Mouse (Mus musculus): Measurements from ENCODE around the gene Faf1.
A peak's percentile ranks its signal among the peaks of the same experiment; 100 is the strongest.

Gene Faf1

GRCm38 (mm10) chr4:109676218-109677215, at the start of gene Faf1:
Faf1 (plus strand) TSS chr4:109676588.
- peak; percentile 97 for DNase-seq (ENCODE audit: low read depth)

DNA sequence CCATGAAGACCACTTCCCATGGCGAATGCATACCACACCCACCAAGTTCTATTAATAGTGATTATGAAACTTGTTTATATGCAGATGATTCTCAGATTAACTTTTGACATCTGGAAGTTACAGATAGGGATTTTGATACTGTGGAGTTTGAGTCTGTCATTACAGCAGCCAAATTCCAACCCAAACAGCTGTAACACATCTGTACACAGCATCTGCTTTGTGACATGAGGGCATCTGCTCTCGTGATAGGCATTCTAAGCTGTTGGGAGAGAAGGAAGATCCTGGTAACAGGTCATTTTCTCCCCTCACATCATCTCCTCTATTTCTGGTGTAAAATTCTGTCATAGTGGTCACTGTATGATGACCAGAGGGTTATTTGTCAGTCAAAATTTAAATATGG, 46.2 kb upstream of the Faf1 start:
- DNase-seq (ENCODE audit: low read depth) = no peak

GRCm38 (mm10) chr4:109631029-109631428, 45.4 kb upstream of the Faf1 start:
- DNase-seq (ENCODE audit: low read depth) = no peak

GRCm38 (mm10) chr4:109634971-109635370, 41.4 kb upstream of the Faf1 start:
- no peak for DNase-seq (ENCODE audit: low read depth)

GRCm38 (mm10) chr4:109639356-109639755, 37.0 kb upstream of the Faf1 start:
- DNase-seq (ENCODE audit: low read depth) = no peak

GRCm38 (mm10) chr4:109640141-109640540, 36.2 kb upstream of the Faf1 start:
- DNase-seq (ENCODE audit: low read depth) = no peak

GRCm38 (mm10) chr4:109641451-109641850, 34.9 kb upstream of the Faf1 start:
- no peak for DNase-seq (ENCODE audit: low read depth)

DNA sequence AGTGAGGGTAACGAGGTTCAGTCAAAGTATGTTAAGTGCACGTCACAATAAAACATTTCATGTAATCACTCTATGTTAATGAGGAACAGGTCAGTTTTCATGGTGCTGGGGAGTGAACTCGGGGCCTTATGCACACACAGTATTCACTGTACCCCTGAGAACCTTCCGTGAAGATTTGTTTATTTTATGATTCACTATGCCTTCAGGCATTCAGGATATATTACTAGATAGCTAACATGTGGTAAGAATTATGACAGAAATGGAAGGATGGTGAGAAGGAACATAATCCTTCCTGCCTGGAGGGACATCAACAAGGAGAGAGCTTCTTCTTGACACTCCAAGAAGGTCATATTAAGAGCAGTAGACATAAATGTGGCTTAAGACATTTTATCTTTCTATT, 29.1 kb upstream of the Faf1 start:
- DNase-seq (ENCODE audit: low read depth) = no peak

DNA sequence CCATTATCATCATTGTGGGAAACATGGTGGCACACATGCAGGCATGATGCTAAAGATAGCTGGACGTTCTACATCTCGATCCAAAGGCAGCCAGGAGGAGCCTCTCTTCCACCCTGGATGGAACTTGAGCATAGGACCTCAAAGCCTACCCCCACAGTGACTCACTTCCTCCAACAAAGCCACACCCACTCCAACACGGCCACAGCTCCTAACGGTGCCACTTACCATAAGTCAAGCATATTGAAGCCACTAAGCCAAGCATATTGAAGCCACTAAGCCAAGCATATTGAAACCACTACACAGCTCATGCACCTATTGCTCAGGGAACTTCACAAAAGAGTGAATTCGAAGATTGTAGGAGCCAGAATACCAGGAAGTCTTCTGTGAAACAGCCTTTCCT, 27.1 kb upstream of the Faf1 start:
- no peak for DNase-seq (ENCODE audit: low read depth)

DNA sequence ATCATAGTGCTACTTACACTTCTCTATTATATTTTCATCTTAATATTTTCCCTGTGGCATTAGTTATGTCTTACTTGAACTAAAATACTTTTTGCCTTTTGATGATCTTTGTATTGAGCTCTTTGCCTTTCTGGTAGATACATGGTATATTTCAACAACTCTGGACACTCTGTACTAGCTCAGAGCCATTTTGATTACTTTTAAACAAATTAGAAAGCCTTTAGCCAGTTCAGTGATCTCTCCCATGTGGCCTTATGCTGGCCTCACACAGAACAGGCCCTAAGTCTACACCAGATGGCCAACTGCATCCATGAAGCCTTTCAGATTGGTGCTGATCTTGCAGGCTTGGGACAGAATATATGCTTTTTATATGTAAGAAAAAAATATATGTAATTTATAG, 23.1 kb upstream of the Faf1 start:
- DNase-seq (ENCODE audit: low read depth) = no peak

DNA sequence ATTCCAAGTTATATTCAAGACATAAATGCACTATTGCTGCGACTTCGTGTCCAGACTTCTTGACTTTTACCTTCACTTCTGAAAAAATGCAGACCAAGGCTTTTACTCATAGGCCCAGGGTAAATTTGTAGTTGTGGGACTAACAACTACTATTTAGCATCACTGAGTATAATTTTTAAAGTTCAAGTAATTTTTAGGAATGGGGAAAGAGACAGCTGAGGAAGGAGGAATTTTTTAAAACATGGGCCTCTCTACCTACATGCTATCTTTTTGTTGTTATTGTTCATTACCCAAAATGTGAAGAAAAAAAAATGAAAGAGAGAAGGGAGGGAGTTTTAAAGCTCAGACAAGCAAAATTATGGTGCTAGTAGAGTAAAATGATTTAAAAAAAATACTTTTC, 21.7 kb upstream of the Faf1 start:
- no peak for DNase-seq (ENCODE audit: low read depth)

- no peak for DNase-seq (ENCODE audit: low read depth)
Observed at GRCm38 (mm10) chr4:109655738-109656137, 20.6 kb upstream of the Faf1 start.

GRCm38 (mm10) chr4:109656301-109656700, 20.1 kb upstream of the Faf1 start:
- DNase-seq (ENCODE audit: low read depth) = no peak

DNA sequence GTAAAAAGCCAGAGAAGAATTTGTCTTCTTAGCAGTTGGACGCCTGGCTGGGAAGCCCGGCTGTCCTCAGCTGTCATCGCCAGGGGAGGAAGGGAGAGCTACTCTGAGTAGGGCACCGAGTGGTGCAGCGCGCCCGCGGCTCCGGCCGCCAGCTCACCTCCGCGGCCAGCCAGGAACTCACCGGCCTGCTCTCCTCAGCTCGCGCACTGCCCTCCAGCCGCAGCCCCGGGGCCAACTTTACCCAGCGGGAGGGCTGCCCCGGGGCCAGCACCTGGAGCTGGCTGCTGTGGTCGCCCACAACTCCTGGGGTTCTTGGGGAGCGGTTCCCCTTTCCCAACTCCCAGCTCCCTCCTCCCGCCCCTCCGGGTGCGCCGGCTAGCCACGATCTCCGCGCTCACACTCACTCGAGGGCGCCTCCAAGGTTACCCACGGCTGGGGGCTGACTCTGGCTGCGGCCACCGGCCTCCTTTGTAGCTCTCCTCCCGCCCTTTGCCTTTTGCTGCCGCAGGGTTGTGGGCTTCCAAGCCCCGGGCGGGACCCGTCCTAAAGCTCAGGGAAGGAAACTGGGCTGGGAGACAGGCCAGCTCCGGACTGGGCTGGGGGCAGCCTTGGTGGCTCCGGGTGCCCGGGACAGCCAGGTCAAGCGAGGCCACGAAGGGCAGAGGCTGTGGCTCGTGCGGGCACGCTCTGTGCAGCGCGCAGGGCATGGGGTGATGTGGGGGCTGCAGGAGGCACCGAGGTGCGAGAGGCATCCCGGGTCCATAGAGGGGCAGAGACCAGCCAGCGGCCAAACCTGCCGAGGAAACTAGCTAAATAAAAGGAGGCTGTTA, 19.2 kb upstream of the Faf1 start:
- DNase-seq (ENCODE audit: low read depth) = peak; percentile 39

- peak; percentile 51 for DNase-seq (ENCODE audit: low read depth)
Observed at GRCm38 (mm10) chr4:109657851-109658500, 18.4 kb upstream of the Faf1 start.

DNA sequence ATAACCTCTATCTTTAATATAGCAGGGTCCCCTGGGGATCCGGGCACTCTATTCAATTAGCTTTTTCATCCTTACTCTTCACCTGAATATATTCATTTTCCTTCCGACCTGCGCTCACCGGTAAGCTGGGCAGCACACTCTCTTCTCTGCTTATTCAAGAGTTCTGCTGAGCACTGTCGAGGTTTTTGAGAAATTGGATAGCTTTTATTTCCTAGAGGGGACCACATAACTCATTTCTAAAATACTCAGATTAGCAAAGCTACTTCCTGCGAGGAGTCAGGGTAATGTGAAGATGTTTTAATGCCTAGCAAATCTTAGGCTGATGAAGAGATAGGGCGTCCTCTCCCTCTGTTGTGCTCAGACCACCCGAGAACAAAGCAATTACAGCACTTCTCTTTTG, 17.6 kb upstream of the Faf1 start:
- no peak for DNase-seq (ENCODE audit: low read depth)

GRCm38 (mm10) chr4:109659571-109659970, 16.8 kb upstream of the Faf1 start:
- no peak for DNase-seq (ENCODE audit: low read depth)

DNA sequence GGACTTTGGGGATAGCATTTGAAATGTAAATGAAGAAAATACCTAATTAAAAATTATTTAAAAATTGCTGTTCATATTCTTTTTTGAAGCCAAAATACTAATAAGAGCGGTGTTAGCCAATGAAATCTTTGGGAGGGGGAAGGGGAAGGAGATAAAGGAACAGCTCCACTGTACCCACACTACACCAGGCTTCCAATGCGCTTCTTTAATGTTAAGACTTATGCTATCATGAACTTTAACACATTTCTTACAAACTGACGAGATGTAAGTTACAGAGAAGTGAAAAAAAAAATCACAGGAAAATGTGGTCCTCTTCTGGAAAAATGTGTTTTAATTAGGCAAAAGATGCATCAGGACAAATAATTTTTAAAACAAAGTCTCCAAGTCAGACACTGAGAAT, 15.8 kb upstream of the Faf1 start:
- DNase-seq (ENCODE audit: low read depth) = no peak

DNA sequence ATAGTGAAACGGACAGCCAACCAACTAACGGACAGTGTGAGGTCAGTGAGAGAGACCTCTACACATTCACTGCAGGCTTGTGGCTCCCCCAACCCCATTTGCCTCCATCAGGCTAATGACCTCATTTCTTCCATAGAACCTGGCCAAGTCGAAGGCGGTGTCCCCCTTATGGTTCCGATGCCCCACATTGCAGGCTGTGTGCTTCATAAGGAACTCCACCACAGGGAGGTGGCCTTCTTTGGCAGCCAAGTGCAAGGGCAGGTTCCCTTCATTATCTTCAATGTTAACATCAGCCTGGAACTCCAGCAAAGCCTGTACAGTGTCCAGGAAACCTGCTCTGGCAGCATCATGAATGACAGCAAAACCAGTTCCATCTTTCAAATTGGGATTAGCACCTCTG, 15.2 kb upstream of the Faf1 start:
- no peak for DNase-seq (ENCODE audit: low read depth)

DNA sequence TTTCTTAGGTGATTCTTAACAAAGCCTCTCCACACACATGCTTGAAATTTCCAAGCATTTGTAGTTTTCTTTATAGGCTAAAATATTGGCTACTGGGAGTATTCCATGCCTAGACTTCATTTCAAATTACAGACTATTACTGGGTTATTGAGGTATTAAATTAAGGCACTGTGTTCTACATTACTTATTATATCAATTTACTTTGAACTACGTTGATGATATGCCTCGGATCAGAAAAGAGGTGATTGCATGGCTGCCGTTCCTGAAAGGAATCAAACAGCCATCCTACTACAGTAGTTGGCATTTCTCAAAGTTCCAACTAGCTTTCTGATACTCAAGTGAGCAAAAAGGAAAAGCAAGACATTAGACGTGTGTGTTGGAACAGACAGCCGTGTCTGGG, 14.1 kb upstream of the Faf1 start:
- DNase-seq (ENCODE audit: low read depth) = no peak

GRCm38 (mm10) chr4:109664091-109664490, 12.3 kb upstream of the Faf1 start:
- no peak for DNase-seq (ENCODE audit: low read depth)
